Mouse (Mus musculus): ENCODE measurements around the gene Cox19. TPM values are rescaled to one million over a fixed set of nuclear protein-coding genes. Genes with fewer than 3 reads are reported as not detected.
"Not testable (repeated sequence)": the region's sequence is repeated elsewhere in the genome, so short reads cannot be mapped to it uniquely, and the experiment has no call there.

Cox19 gene
- polyA plus RNA-seq, 1 experiment = 52.9 TPM

DNA sequence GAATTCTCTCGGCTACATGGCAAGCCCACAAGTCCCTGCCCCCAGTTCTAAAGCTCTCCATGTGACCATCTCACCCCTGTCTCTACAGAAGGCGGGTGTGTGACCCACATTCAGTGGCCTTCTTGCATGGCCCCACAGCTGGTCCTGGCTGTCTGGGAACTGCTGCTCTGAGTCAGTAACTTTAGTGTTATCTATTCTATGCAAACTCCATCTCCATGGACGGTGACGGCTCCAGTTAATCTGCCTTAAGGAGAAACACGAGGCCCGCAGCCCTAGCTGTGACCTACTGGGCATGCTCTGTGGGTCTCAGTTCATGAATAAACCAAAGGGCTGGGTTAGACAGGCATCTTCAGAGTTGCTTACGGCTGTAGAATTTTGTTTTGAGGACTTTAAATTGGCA is 43.2 kb upstream of the Cox19 start:
- Histone ChIP-seq H3K27me3 (ENCODE audit: control insufficient read depth, insufficient read depth, insufficient read length) (no peaks in the 10 kb centered on the region), H3ac (ENCODE audit: control insufficient read depth, insufficient read length, low read depth) (no peak overlapping the region), H3K79me3 (ENCODE audit: low read depth) (no peaks in the 10 kb centered on the region), H3K4me3 (ENCODE audit: insufficient read depth, poor library complexity, severe bottlenecking) (no peak overlapping the region), H3K79me2 (ENCODE audit: control insufficient read depth, insufficient read depth) (no peaks in the 10 kb centered on the region), H3K36me3 (ENCODE audit: control insufficient read depth, insufficient read depth) (no peaks in the 10 kb centered on the region)
- TF ChIP-seq CEBPB (IDR thresholded peaks at IDR 0.05; ENCODE audit: low read depth) (no peak), MAX (IDR thresholded peaks at IDR 0.05) (no peak), USF1 (IDR thresholded peaks at IDR 0.05; ENCODE audit: low read depth) (no peak), MYOD1 (IDR thresholded peaks at IDR 0.05; ENCODE audit: control insufficient read depth, insufficient read length, low read depth) (no peak), CTCF (IDR thresholded peaks at IDR 0.05; ENCODE audit: control insufficient read depth, insufficient read depth, insufficient read length) (no peak), FOSL1 (IDR thresholded peaks at IDR 0.05; ENCODE audit: insufficient read depth, low read length, poor library complexity, severe bottlenecking) (no peak), MYOG (IDR thresholded peaks at IDR 0.05; ENCODE audit: control insufficient read depth, extremely low read depth, insufficient read length) (no peak)

DNA sequence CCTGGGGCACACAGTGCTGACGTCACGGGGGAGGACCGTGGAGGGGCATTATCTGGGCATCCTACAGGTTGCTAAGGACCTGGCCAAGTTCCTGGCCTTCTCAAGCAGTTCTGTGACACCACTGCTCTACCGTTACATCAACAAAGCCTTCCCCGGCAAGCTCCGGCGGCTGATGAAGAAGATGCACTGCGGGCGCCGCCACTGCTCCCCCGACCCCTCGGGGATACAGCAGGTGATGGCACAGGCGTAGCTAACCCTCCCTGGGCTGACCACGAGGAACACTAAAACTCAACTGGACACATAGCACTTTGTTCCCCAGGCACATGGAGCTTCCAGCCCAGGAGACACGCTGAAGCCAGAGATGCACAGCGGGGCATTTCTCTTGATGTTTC is 42.0 kb upstream of the Cox19 start:
- Histone ChIP-seq H3K36me3 (ENCODE audit: control insufficient read depth, insufficient read depth) (no peaks in the 10 kb centered on the region), H3K79me2 (ENCODE audit: control insufficient read depth, insufficient read depth) (no peaks in the 10 kb centered on the region), H3K4me3 (ENCODE audit: insufficient read depth, poor library complexity, severe bottlenecking) (no peak overlapping the region), H3ac (ENCODE audit: control insufficient read depth, insufficient read length, low read depth) (no peak overlapping the region), H3K27me3 (ENCODE audit: control insufficient read depth, insufficient read depth, insufficient read length) (no peaks in the 10 kb centered on the region), H3K79me3 (ENCODE audit: low read depth) (no peaks in the 10 kb centered on the region)
- TF ChIP-seq FOSL1 (IDR thresholded peaks at IDR 0.05; ENCODE audit: insufficient read depth, low read length, poor library complexity, severe bottlenecking) = no peak
- TF ChIP-seq MYOD1 (IDR thresholded peaks at IDR 0.05; ENCODE audit: control insufficient read depth, insufficient read length, low read depth) = no peak
- TF ChIP-seq MAX (IDR thresholded peaks at IDR 0.05) = no peak
- no peak for TF ChIP-seq MYOG (IDR thresholded peaks at IDR 0.05; ENCODE audit: control insufficient read depth, extremely low read depth, insufficient read length)
- TF ChIP-seq CTCF (IDR thresholded peaks at IDR 0.05; ENCODE audit: control insufficient read depth, insufficient read depth, insufficient read length) = no peak
- no peak for TF ChIP-seq CEBPB (IDR thresholded peaks at IDR 0.05; ENCODE audit: low read depth)
- TF ChIP-seq USF1 (IDR thresholded peaks at IDR 0.05; ENCODE audit: low read depth) = no peak

DNA sequence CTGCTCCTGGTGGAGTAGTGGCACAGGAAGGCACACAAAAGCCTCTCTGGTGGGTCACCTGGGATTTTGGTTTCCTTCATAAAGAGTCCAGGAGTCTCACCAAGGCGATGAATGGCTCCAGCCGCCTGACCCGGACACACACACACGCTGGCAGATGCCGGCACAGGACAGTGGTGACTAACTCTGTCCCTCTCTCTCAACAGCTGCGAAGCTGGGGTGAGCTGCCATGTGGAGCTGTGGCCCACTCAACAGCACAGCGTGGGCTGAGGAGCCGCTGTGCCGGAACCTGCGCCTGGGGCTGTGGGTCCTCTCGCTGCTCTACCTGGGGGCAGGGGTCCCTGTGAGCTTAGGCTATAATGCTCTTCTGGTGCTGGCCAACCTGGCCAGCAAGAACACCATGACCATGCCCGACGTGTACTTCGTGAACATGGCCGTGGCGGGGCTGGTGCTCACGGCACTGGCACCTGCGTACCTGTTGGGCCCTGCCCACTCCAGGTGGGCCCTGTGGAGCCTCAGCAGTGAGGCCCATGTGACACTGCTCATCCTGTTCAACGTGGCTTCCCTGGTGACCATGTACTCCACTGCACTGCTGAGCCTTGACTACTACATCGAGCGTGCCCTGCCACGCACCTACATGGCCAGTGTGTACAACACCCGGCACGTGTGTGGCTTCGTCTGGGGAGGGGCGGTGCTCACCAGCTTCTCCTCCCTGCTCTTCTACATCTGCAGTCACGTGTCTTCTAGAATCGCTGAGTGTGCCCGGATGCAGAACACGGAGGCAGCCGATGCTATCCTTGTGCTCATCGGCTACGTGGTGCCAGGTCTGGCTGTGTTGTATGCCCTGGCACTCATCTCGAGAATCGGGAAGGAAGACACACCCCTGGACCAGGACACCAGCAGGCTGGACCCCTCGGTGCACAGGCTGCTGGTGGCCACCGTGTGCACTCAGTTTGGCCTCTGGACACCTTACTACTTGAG is 41.3 kb upstream of the Cox19 start:
- H3K79me3 ChIP-seq (ENCODE audit: low read depth) = no peaks in the 10 kb centered on the region
- TF ChIP-seq CTCF (IDR thresholded peaks at IDR 0.05; ENCODE audit: control insufficient read depth, insufficient read depth, insufficient read length) (no peak), FOSL1 (IDR thresholded peaks at IDR 0.05; ENCODE audit: insufficient read depth, low read length, poor library complexity, severe bottlenecking) (no peak), MYOD1 (IDR thresholded peaks at IDR 0.05; ENCODE audit: control insufficient read depth, insufficient read length, low read depth) (no peak), USF1 (IDR thresholded peaks at IDR 0.05; ENCODE audit: low read depth) (no peak), MYOG (IDR thresholded peaks at IDR 0.05; ENCODE audit: control insufficient read depth, extremely low read depth, insufficient read length) (no peak), MAX (IDR thresholded peaks at IDR 0.05) (no peak), CEBPB (IDR thresholded peaks at IDR 0.05; ENCODE audit: low read depth) (no peak)
- H3K27me3 ChIP-seq (ENCODE audit: control insufficient read depth, insufficient read depth, insufficient read length) = no peaks in the 10 kb centered on the region
- H3ac ChIP-seq (ENCODE audit: control insufficient read depth, insufficient read length, low read depth) = no peak overlapping the region
- H3K79me2 ChIP-seq (ENCODE audit: control insufficient read depth, insufficient read depth) = no peaks in the 10 kb centered on the region
- no peaks in the 10 kb centered on the region for H3K36me3 ChIP-seq (ENCODE audit: control insufficient read depth, insufficient read depth)
- no peak overlapping the region for H3K4me3 ChIP-seq (ENCODE audit: insufficient read depth, poor library complexity, severe bottlenecking)

DNA sequence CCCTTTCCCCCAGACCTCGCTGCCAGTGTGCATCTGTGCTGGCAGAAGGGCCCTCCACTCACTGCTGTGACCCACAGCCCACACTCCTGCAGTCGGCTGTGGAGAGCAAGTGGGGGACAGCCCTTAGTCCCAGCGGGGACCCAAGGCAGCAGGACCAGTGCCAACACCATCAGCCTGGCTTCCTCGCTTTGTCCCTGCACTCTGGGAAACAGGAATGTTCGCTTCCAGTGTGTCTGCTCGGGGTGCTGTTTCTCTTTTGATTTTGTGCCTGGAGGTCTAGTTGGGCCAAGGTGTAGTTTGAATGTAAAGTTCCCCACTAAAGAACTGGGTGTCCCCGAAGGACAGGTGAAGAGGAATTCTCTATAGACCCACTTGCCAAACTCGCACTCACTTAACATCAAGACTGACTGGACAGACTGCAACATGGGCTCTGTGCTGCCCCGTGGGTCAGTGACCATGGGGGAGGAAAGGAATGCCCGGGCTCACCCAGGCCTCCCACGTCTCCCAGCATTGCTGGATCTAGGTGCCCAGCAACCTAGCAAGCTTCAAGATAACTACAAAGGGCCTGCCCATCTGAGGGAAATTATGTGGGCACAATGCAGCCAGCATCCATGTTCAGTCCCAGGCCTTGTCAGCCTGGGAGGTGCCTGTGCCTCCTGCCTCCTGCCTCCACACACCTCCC is 40.2 kb upstream of the Cox19 start:
- Histone ChIP-seq H3K27me3 (ENCODE audit: control insufficient read depth, insufficient read depth, insufficient read length) (no peaks in the 10 kb centered on the region), H3K36me3 (ENCODE audit: control insufficient read depth, insufficient read depth) (no peaks in the 10 kb centered on the region), H3K79me2 (ENCODE audit: control insufficient read depth, insufficient read depth) (no peaks in the 10 kb centered on the region), H3K79me3 (ENCODE audit: low read depth) (no peaks in the 10 kb centered on the region), H3K4me3 (ENCODE audit: insufficient read depth, poor library complexity, severe bottlenecking) (no peak overlapping the region), H3ac (ENCODE audit: control insufficient read depth, insufficient read length, low read depth) (no peak overlapping the region)
- TF ChIP-seq MYOD1 (IDR thresholded peaks at IDR 0.05; ENCODE audit: control insufficient read depth, insufficient read length, low read depth) (no peak), CTCF (IDR thresholded peaks at IDR 0.05; ENCODE audit: control insufficient read depth, insufficient read depth, insufficient read length) (no peak), USF1 (IDR thresholded peaks at IDR 0.05; ENCODE audit: low read depth) (no peak), MAX (IDR thresholded peaks at IDR 0.05) (no peak), FOSL1 (IDR thresholded peaks at IDR 0.05; ENCODE audit: insufficient read depth, low read length, poor library complexity, severe bottlenecking) (no peak), MYOG (IDR thresholded peaks at IDR 0.05; ENCODE audit: control insufficient read depth, extremely low read depth, insufficient read length) (no peak), CEBPB (IDR thresholded peaks at IDR 0.05; ENCODE audit: low read depth) (no peak)

DNA sequence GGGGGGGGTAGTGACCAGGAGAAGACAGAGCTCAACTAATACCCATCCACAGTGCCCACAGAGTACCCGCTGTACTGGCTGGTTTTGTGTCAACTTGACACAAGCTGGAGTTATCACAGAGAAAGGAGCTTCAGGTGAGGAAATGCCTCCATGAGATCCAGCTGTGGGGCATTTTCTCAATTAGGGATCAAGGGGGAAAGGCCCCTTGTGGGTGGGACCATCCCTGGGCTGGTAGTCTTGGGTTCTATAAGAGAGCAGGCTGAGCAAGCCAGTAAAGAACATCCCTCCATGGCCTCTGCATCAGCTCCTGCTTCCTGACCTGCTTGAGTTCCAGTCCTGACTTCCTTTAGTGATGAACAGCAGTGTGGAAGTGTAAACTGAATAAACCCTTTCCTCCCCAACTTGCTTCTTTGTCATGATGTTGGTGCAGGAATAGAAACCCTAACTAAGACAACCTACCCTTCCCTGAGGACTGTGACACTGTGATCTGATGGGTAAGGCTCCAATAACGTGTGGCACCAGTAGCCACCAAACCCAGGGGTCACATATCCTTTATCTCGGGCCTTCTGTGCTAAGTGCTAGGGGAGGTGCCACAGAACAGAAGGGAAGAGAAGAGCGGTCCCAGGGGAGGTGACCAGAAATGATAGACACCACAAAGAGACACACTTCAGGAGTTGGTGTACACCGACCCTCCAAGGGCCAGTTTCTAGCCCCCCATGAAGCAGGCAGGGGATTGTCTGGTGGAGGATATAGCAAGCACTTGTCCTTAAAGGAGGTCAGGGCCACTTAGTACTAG is 39.3 kb upstream of the Cox19 start:
- H3K27me3 ChIP-seq (ENCODE audit: control insufficient read depth, insufficient read depth, insufficient read length); H3K79me2 ChIP-seq (ENCODE audit: control insufficient read depth, insufficient read depth); H3K4me3 ChIP-seq (ENCODE audit: insufficient read depth, poor library complexity, severe bottlenecking); H3K79me3 ChIP-seq (ENCODE audit: low read depth); H3K36me3 ChIP-seq (ENCODE audit: control insufficient read depth, insufficient read depth); H3ac ChIP-seq (ENCODE audit: control insufficient read depth, insufficient read length, low read depth): not testable (repeated sequence)

All from C2C12 (cell line).